Mouse (Mus musculus): ENCODE data around the gene Tent5a. TPM values are rescaled to one million over a fixed set of nuclear protein-coding genes. Genes with fewer than 3 reads are reported as not detected.

The Tent5a gene
- total and polyA plus RNA-seq, 3 experiments, result 7.0 to 15.2 TPM; not detected in 1

DNA sequence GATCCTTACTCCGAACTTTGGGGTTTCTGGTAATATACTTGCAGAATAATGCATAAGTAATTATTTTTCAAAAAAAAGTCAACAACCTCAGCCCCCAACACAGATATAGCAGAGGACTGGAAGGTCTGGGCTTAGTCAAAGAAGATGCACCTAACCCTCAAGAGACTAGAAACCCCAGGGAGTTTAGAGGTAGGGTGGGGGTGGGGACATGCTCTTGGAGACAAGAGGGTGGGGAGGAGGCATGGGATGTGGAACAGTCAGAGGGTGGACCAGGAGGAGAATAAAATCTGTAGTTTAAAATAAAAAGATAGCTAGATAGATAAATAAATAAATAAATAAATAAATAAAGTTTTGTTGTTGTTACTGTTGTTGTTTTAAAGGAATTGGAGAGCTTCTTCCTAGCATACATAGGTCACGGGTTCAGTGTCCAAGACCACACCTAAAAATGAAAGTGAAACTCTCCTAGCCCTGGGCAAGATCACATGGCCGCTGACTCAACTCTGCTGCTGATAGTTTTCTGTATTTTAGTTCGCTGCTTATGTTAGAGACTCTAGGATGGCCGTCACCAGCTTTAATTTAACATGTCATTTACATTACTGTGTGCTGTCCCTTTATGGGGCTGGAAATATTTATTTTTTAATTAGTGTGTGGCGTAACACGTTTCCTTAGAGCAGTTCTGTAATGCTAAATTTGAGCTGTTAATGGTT lies 30.2 kb upstream of the Tent5a start:
- peak; percentile 87 for TF ChIP-seq MXI1 (IDR thresholded peaks at IDR 0.05; ENCODE audit: low read depth, low read length)
- no peak for TF ChIP-seq JUND (IDR thresholded peaks at IDR 0.05; ENCODE audit: low read depth, low read length)
- TF ChIP-seq ZNF384 (IDR thresholded peaks at IDR 0.05; ENCODE audit: low read depth, low read length), result no peak
- TF ChIP-seq TBP (IDR thresholded peaks at IDR 0.05; ENCODE audit: low read depth, low read length), result 0 out of 2 replicates have a peak, but pooled peaks have one; percentile 15
- TF ChIP-seq GATA1 (IDR thresholded peaks at IDR 0.05; ENCODE audit: low read depth, low read length), result no peak
- no peak for TF ChIP-seq POLR2AphosphoS5 (IDR thresholded peaks at IDR 0.05; ENCODE audit: borderline replicate concordance, low read depth, low read length)
- TF ChIP-seq ELF1 (IDR thresholded peaks at IDR 0.05; ENCODE audit: low read depth, low read length), result no peak
- TF ChIP-seq USF2 (IDR thresholded peaks at IDR 0.05; ENCODE audit: borderline replicate concordance in 1 of 2, insufficient read depth in 1 of 2, low read depth in 1 of 2, low read length in 2 of 2), result 0 out of 4 replicates have a peak, but pooled peaks of 1 of the 2 experiments have one; percentile 38
- no peak for TF ChIP-seq RAD21 (IDR thresholded peaks at IDR 0.05; ENCODE audit: low read depth, low read length)
- TF ChIP-seq SIN3A (IDR thresholded peaks at IDR 0.05; ENCODE audit: low read length), result peak; percentile 48; the same call in 1 of the 2 replicates
- TF ChIP-seq CHD2 (IDR thresholded peaks at IDR 0.05; ENCODE audit: low read length), result no peak
- no peak for TF ChIP-seq GABPA (IDR thresholded peaks at IDR 0.05; ENCODE audit: low read depth, low read length)
- TF ChIP-seq MAX (IDR thresholded peaks at IDR 0.05; ENCODE audit: low read length), result no peak
- peak; percentile 89 for TF ChIP-seq ETS1 (IDR thresholded peaks at IDR 0.05; ENCODE audit: low read depth, low read length)
- no peak for TF ChIP-seq UBTF (IDR thresholded peaks at IDR 0.05; ENCODE audit: borderline replicate concordance, insufficient read depth, low read depth, low read length)
- TF ChIP-seq POLR2A (IDR thresholded peaks at IDR 0.05; ENCODE audit: control insufficient read depth in 1 of 2, insufficient read depth in 1 of 2, low read depth in 1 of 2, low read length in 2 of 2, poor library complexity in 1 of 2), result 0 out of 4 replicates have a peak, but pooled peaks of 1 of the 2 experiments have one; percentile 33
- TF ChIP-seq SMC3 (IDR thresholded peaks at IDR 0.05; ENCODE audit: low read depth, low read length), result no peak
- TF ChIP-seq KAT2A (conservative IDR thresholded peaks at IDR 0.05; ENCODE audit: low read depth, low read length), result no peak
- no peak for TF ChIP-seq MAFK (IDR thresholded peaks at IDR 0.05; ENCODE audit: borderline replicate concordance, low read depth, low read length)
- no peak for TF ChIP-seq E2F4 (IDR thresholded peaks at IDR 0.05; ENCODE audit: borderline replicate concordance, low read depth, low read length)
- peak; percentile 87 for TF ChIP-seq USF1 (IDR thresholded peaks at IDR 0.05; ENCODE audit: low read depth, low read length)
- TF ChIP-seq MYB (IDR thresholded peaks at IDR 0.05; ENCODE audit: low read depth, low read length), result no peak
- no peak for TF ChIP-seq MAZ (IDR thresholded peaks at IDR 0.05; ENCODE audit: low read depth, low read length)
- Histone ChIP-seq H3K27ac (ENCODE audit: control insufficient read depth, low read depth, low read length) (peak overlapping the region; percentile 27; the same call in 1 of the 2 replicates), H3K36me3 (ENCODE audit: control insufficient read depth in 1 of 2, insufficient read depth in 2 of 2, low read length in 2 of 2) (peaks cover 0 to 11% of the 10 kb centered on the region in 2 experiments; a peak in 2 of 4 replicates), H3K4me3 (ENCODE audit: control insufficient read depth in 1 of 2, insufficient read depth in 1 of 2, low read depth in 2 of 2, low read length in 2 of 2) (peak overlapping the region; percentile 55), H3K79me2 (ENCODE audit: control insufficient read depth, insufficient read depth, low read length, poor library complexity) (no peaks in the 10 kb centered on the region), H3K9ac (ENCODE audit: control insufficient read depth, low read depth, low read length, poor library complexity, severe bottlenecking) (peak overlapping the region; percentile 64), H3K27me3 (ENCODE audit: control insufficient read depth in 1 of 2, insufficient read depth in 2 of 2, low read length in 2 of 2) (no peaks in the 10 kb centered on the region), H3K4me1 (ENCODE audit: control insufficient read depth in 1 of 2, insufficient read depth in 2 of 2, low read length in 2 of 2) (peaks cover 3 to 4% of the 10 kb centered on the region in 2 experiments; a peak in 3 of 4 replicates), H3K9me3 (replicated peaks; ENCODE audit: insufficient read depth, low read length) (no peaks in the 10 kb centered on the region)
- DNase-seq (ENCODE audit: low read depth, low spot score), result peak; percentile 77

Measured in MEL (cell line).